Mouse (Mus musculus) ES-Bruce4 (cell line): ENCODE results near the gene Zfp663. TPM values are rescaled to one million over a fixed set of nuclear protein-coding genes. Genes with fewer than 3 reads are reported as not detected.

Source experiments
- H3K27ac ChIP-seq: 2 replicates; pipeline ENCODE4 v1.5.1; 2012; ENCODE audit warnings: low read length, inconsistent platforms; ENCODE audit not compliant: insufficient read depth
- H3K27me3 ChIP-seq: 2 replicates; pipeline ENCODE4 v1.6.1; 2012; ENCODE audit warnings: mild to moderate bottlenecking, low read length, inconsistent platforms; ENCODE audit not compliant: control insufficient read depth, poor library complexity, insufficient read depth, severe bottlenecking
- H3K36me3 ChIP-seq: 2 replicates; pipeline ENCODE4 v1.6.1; 2012; ENCODE audit warnings: inconsistent platforms, mild to moderate bottlenecking, low read length, moderate library complexity; ENCODE audit not compliant: control insufficient read depth, poor library complexity, insufficient read depth, severe bottlenecking
- H3K4me1 ChIP-seq: one replicate; pipeline ENCODE4 v1.8.1; 2011; ENCODE audit warnings: low read length; ENCODE audit not compliant: control insufficient read depth, insufficient read depth
- H3K4me3 ChIP-seq: 2 replicates; pipeline ENCODE4 v1.5.1; 2011; ENCODE audit warnings: low read depth, mild to moderate bottlenecking, low read length
- H3K9ac ChIP-seq: 2 replicates; pipeline ENCODE4 v1.6.1; 2012; ENCODE audit warnings: low read depth, mild to moderate bottlenecking, inconsistent platforms; ENCODE audit not compliant: poor library complexity, severe bottlenecking
- H3K9me3 ChIP-seq: replicated peaks from 2 replicates; pipeline ENCODE4 v1.6.1; 2012; ENCODE audit warnings: mild to moderate bottlenecking, low read length, inconsistent platforms; ENCODE audit not compliant: control insufficient read depth, poor library complexity, insufficient read depth, severe bottlenecking
- CTCF ChIP-seq: IDR thresholded peaks from one replicate; pipeline ENCODE4 v1.8.1; 2011; ENCODE audit warnings: low read depth, low read length
- EP300 ChIP-seq: IDR thresholded peaks from 2 replicates; pipeline ENCODE4 v1.6.1; 2011; ENCODE audit warnings: low read depth, low read length; ENCODE audit not compliant: insufficient read depth
- POLR2A ChIP-seq: IDR thresholded peaks from one replicate; pipeline ENCODE4 v1.8.1; 2011; ENCODE audit warnings: low read length; ENCODE audit not compliant: insufficient read depth
- polyA plus RNA-seq: library from polyadenylated mRNA; stranded (reverse); fragments of >200 nt; gene quantifications from 2 replicates; pipeline ENCODE4 v1.2.4, GENCODE M21; 2011; ENCODE audit warnings: low read depth; ENCODE audit not compliant: missing spikeins, insufficient read depth, insufficient read length

The Zfp663 gene
- polyA plus RNA-seq, 1 experiment: not detected

DNA sequence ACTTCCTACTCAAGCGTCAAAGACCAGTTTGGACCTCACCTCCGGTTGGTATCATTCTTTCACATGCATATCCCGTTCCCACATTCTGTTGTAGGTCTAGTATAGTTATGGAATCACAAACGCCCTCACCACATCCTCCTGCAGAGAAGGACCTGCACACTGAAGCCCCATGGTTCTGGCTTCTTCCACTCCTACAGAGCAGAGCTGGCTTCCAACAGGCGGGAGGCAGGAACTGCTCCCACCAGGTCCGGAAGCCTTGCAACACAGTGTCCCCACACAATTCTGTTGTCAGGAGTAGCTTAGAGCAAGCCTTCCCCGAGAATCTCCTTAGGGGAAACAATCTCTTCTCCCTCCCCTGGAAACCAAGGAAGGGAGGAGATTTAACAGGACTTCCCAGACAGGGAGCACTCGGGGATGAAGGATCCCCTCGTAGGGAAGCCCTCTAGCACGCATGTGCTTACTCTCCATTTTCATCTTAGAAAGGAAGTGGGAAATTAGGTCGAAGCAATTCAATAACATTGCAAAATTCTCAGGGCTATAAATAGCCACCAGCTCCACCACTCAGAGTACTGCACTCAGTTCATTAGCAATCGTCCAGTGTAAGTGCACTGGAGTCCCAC is 47.9 kb downstream of the Zfp663 start:
- Histone ChIP-seq H3K4me3 (no peak overlapping the region), H3K36me3 (no peaks in the 10 kb centered on the region), H3K9ac (no peak overlapping the region), H3K9me3 (no peaks in the 10 kb centered on the region), H3K27ac (no peak overlapping the region), H3K27me3 (no peaks in the 10 kb centered on the region), H3K4me1 (peaks cover 7% of the 10 kb centered on the region)
- TF ChIP-seq EP300: no peak
- no peak for TF ChIP-seq CTCF
- TF ChIP-seq POLR2A: no peak

- Histone ChIP-seq H3K27ac (no peak overlapping the region), H3K4me3 (no peak overlapping the region), H3K27me3 (no peaks in the 10 kb centered on the region), H3K36me3 (peaks cover 3% of the 10 kb centered on the region; the same call in 1 of the 2 replicates), H3K9me3 (no peaks in the 10 kb centered on the region), H3K9ac (no peak overlapping the region), H3K4me1 (peaks cover 7% of the 10 kb centered on the region)
- no peak for TF ChIP-seq CTCF
- TF ChIP-seq EP300: no peak
- TF ChIP-seq POLR2A: no peak
These were observed 49.0 kb downstream of the Zfp663 start for GRCm38 (mm10) chr2:165319503-165319902.

DNA sequence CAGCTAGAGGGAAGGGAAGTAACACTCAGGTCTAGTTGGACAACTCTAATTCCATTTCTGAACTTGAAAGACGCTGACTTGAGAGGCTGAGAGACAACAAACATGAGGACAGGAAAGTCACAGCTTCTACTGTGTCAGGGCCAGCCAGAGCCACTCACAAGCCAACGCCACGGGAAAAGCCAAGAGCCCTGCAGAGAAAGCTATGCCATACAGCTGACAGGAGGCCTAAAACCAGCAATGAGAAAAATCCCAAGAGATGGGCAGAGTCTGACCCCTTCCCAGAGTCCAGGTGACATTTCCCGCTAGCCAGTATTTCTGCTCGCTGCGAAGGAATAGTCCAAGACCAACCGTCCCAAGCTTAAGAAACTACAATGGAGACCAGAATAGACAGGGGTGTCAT is 49.6 kb downstream of the Zfp663 start:
- Histone ChIP-seq H3K9ac (no peak overlapping the region), H3K9me3 (no peaks in the 10 kb centered on the region), H3K27me3 (no peaks in the 10 kb centered on the region), H3K4me1 (peaks cover 4% of the 10 kb centered on the region), H3K27ac (no peak overlapping the region), H3K36me3 (peaks cover 3% of the 10 kb centered on the region; the same call in 1 of the 2 replicates), H3K4me3 (no peak overlapping the region)
- TF ChIP-seq CTCF (no peak), POLR2A (no peak), EP300 (no peak)

GRCm38 (mm10) chr2:165317621-165318263 is 50.8 kb downstream of the Zfp663 start:
- no peaks in the 10 kb centered on the region for H3K9me3 ChIP-seq
- no peak overlapping the region for H3K4me3 ChIP-seq
- peaks cover 3% of the 10 kb centered on the region; the same call in 1 of the 2 replicates for H3K36me3 ChIP-seq
- TF ChIP-seq EP300 (no peak), CTCF (no peak), POLR2A (no peak)
- H3K9ac ChIP-seq: no peak overlapping the region
- no peaks in the 10 kb centered on the region for H3K27me3 ChIP-seq
- no peak overlapping the region for H3K27ac ChIP-seq
- H3K4me1 ChIP-seq: peaks cover 2% of the 10 kb centered on the region

DNA sequence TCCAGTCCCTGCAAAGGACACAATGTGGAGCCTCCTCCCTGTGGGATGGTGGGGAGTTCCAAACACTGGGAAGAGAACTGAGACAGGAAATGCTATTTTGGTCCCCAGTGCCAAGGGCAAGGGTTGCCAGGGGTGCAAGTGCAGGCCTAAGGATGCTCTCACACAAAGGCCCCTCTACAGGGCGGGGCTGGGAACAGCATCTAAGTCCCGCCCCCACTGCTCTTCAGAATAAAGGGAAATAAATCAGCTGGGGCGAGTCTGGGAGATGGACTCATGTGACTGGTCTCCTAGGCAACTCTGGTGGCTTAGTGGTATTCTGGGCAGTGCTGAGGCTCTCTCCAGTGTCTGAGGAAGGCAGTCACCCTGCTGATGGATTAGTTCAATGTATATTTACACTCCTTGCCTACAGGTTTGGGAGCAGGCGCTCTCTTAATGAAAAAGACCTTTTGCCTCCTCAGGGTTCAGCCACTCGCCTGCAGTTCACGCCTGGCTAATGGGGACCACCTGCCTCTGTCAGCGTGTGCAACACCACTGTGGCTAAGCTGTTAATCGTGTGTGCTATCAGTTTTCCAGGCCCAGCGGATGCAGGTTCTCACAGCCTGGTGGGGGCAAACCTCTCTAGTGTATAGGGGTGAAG is 51.6 kb downstream of the Zfp663 start:
- no peak overlapping the region for H3K4me3 ChIP-seq
- TF ChIP-seq POLR2A (no peak), EP300 (no peak), CTCF (no peak)
- no peaks in the 10 kb centered on the region for H3K27me3 ChIP-seq
- H3K9me3 ChIP-seq: no peaks in the 10 kb centered on the region
- H3K36me3 ChIP-seq: peaks cover 3% of the 10 kb centered on the region; the same call in 1 of the 2 replicates
- no peak overlapping the region for H3K27ac ChIP-seq
- peaks cover 2% of the 10 kb centered on the region for H3K4me1 ChIP-seq
- H3K9ac ChIP-seq: no peak overlapping the region

- Histone ChIP-seq H3K9ac (no peak overlapping the region), H3K27me3 (no peaks in the 10 kb centered on the region)
These were observed 52.3 kb downstream of the Zfp663 start for GRCm38 (mm10) chr2:165316204-165316603.

More at GRCm38 (mm10) chr2:165316204-165316603, 52.3 kb downstream of the Zfp663 start:
- Histone ChIP-seq H3K4me1 (peaks cover 2% of the 10 kb centered on the region), H3K9me3 (no peaks in the 10 kb centered on the region), H3K27ac (no peak overlapping the region), H3K36me3 (peaks cover 3% of the 10 kb centered on the region; the same call in 1 of the 2 replicates), H3K4me3 (no peak overlapping the region)
- TF ChIP-seq CTCF (no peak), POLR2A (no peak), EP300 (no peak)
